Mouse (Mus musculus): ENCODE measurements around the gene Ciz1.

DNA sequence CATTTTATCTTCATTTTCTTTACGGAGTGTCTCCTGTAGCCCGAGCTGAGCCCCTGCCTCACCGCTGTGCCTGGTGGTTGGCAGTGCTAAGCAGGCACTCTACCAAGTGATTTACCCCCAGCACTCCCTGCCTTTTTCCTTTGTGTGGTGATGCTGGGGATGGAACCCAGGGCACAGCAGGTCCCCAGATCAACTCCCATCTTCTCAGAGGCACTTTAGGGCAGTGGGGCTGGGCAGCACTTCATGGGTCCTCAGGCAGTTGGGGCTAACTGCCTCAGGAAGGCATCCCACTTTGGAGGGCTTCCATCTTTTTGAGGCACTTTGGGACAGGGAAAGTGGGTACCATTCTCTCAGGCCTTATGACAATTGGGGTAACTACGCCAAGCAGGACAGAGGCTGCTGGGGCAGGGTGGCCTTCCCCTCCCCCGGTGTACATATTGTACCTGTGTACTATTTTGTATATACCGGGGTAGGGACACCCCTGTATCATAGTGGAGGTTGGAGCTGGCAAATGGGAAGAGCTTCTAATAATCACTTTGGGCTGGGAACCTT lies 44.8 kb upstream of the Ciz1 start:
- TF ChIP-seq CTCF (IDR thresholded peaks at IDR 0.05; ENCODE audit: extremely low read depth, insufficient read depth, insufficient read length, insufficient replicate concordance) (no peak), POLR2A (IDR thresholded peaks at IDR 0.05; ENCODE audit: low read depth, low read length) (no peak)

All from spleen, adult 2 months (tissue).